Mouse (Mus musculus) adrenal gland, adult (tissue): ENCODE results near the gene Gm732.

Experiments used
- DNase-seq, 2 experiments: peaks; one replicate each; pipeline ENCODE4 v3.0.0; 2022 to 2023; ENCODE audit warnings: low spot score in 1 of 2; ENCODE audit not compliant: inconsistent age in 2 of 2

The Gm732 gene

DNA sequence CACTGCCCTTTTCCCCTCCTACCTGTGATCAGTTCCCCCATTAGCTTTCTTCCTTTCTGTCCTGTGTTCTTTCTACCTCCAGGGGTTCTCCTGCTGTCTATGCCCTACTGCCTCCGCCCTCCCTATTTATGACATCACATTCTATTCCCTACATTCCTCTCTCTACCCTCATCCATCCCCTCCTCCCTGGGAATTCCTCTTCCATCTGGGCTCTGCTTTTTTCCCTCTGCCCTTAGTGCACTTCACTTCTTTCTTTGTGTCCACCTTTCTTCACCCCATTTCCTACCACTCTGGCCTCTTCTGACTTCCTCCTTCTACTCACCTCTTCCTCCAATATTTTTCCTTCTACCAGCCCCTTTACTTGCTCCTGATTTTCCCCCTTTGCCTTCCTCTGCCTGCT, at the start of gene Gm732:
Gene Gm732 (minus strand): TSS at position 101 of the 400 bp plus-strand sequence.
- no peak for DNase-seq
